Mouse (Mus musculus) erythroblast, embryonic 14.5 days (primary cell): ENCODE measurements around the gene Txnip. TPM values are rescaled to one million over a fixed set of nuclear protein-coding genes. Genes with fewer than 3 reads are reported as not detected.

ENCODE experiments used
- H3K27me3 ChIP-seq: 2 replicates; pipeline ENCODE4 v1.6.1; 2012; ENCODE audit warnings: inconsistent platforms; ENCODE audit not compliant: control insufficient read depth
- H3K36me3 ChIP-seq: 2 replicates; pipeline ENCODE4 v1.6.1; 2012; ENCODE audit warnings: mild to moderate bottlenecking, inconsistent platforms; ENCODE audit not compliant: control insufficient read depth
- H3K4me1 ChIP-seq: 2 replicates; pipeline ENCODE4 v1.6.1; 2012; ENCODE audit warnings: inconsistent platforms; ENCODE audit not compliant: control insufficient read depth
- H3K4me3 ChIP-seq: replicated peaks from 2 replicates; pipeline ENCODE3; 2012; ENCODE audit warnings: moderate library complexity, mild to moderate bottlenecking, inconsistent platforms
- H3K9me3 ChIP-seq: 2 replicates; pipeline ENCODE4 v1.6.1; 2012; ENCODE audit warnings: low read length, inconsistent platforms, mixed read lengths; ENCODE audit not compliant: control insufficient read depth
- GATA1 ChIP-seq: IDR thresholded peaks from 2 replicates; pipeline ENCODE4 v1.6.1; 2012; ENCODE audit warnings: low read length, inconsistent platforms, mixed read lengths
- TAL1 ChIP-seq: IDR thresholded peaks from 3 replicates; pipeline ENCODE4 v1.6.1; 2012; ENCODE audit warnings: low read length, inconsistent platforms, mixed read lengths
- polyA plus RNA-seq: library from polyadenylated mRNA; stranded (reverse); fragments of >175 nt; gene quantifications from 2 replicates; pipeline ENCODE4 v1.2.3, GENCODE M21; 2012

Txnip gene
- polyA plus RNA-seq, 1 experiment = 1.4 TPM

DNA sequence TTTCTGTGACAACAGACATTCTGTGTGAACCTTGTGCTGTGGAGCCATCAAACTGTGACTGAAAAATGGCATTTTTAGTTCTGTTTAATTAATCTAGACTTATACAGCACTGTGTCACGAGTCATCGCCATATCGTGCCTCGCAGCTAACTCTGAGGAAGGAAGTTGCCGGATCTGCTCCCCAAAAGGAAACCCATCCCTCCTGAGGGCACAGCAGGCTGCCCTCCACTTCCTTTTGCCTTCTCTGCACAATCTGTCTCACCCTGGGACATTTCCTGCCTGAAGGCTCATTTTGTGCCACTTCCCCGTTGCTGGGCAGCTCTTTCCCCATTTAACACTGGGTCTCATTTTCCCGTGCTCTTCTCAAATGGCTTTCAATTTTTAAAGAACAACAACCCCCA is 6.9 kb downstream of the Txnip start:
- TF ChIP-seq TAL1 = no peak
- TF ChIP-seq GATA1 = no peak
- Histone ChIP-seq H3K27me3 (no peaks in the 10 kb centered on the region), H3K4me1 (peaks cover 33% of the 10 kb centered on the region), H3K9me3 (no peaks in the 10 kb centered on the region), H3K36me3 (peaks cover 23% of the 10 kb centered on the region), H3K4me3 (peak overlapping the region; percentile 41)

DNA sequence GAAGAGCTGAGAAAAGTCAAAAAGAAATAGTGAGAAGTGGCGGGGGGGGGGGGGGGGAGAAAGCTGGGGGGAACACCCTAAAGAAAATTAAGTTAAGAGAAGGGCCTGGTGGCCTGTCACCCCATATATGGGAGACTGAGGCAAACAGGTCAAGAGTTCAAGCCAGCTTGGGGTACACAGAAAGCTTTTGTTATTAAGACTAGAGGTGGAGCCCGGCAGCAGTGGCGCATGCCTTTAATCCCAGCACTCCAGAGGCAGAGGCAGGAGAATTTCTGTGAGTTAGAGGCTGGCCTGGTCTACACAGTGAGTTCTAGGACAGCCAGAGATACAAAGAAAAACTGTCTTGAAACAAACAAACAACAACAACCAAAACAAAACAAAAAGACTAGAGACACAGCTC is 7.3 kb downstream of the Txnip start:
- no peaks in the 10 kb centered on the region for H3K27me3 ChIP-seq
- no peak overlapping the region for H3K4me3 ChIP-seq
- H3K36me3 ChIP-seq = peaks cover 18% of the 10 kb centered on the region
- H3K9me3 ChIP-seq = no peaks in the 10 kb centered on the region
- H3K4me1 ChIP-seq = peaks cover 28% of the 10 kb centered on the region
- TF ChIP-seq TAL1 (no peak), GATA1 (no peak)

DNA sequence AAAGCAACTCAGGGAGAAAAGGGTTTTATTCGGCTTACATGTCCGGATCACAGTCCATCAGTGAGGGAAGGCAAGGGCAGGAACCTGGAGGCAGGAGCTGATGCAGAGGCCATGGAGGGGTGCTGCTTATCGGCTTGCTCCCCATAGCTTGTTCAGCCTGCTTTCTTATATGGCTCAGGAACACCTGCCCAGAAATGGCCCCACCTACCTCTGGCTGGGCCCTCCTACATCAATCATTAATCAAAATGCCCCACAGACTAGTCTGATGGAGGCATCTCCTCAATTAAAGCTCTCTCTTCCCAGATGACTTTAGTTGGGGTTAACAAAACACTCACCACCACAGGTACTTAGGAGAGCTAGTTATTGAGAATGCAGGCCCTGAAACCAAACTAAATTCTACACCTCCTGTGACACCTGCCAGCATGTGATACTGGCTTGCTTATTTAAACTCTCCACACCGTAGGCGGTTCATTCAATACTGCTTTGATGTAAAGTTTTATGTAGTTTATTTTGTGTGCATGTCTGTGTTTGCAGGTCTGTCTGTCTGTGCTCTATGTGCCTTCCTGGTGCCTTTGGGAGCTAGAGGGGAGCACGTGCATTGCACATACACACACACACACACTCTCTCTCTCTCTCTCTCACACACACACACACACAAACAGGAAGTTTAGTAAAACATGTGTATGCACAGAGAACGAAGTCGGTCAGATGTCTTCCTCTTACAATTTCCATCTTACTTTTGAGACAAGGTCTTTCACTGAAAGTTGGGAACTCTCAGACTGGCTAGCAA is 9.1 kb downstream of the Txnip start:
- H3K4me1 ChIP-seq = peaks cover 14% of the 10 kb centered on the region
- peaks cover 2% of the 10 kb centered on the region for H3K36me3 ChIP-seq
- H3K9me3 ChIP-seq = no peaks in the 10 kb centered on the region
- H3K4me3 ChIP-seq = no peak overlapping the region
- TF ChIP-seq TAL1 = no peak
- TF ChIP-seq GATA1 = no peak
- H3K27me3 ChIP-seq = no peaks in the 10 kb centered on the region

DNA sequence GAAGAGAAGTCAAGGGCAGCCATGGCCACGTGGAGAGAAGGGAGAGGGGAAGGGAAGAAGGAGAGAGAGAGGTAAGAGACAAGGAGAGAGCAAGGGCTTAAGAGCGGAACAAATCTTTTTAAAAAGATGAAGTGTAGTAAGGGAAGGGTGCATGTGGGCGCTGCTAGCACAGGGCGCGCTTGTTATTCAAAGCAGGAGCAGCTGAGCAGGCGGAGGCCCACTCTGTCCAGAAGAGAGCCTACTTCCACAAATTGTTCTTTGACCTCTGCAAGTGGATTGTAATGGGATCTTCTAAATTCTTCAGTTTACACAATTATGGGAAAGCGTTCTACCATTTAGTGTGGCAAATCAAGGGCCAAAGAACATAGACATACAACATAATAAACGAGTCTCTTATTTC is 10.8 kb downstream of the Txnip start:
- Histone ChIP-seq H3K4me1 (peaks cover 14% of the 10 kb centered on the region), H3K9me3 (no peaks in the 10 kb centered on the region), H3K4me3 (no peak overlapping the region), H3K36me3 (no peaks in the 10 kb centered on the region), H3K27me3 (no peaks in the 10 kb centered on the region)
- TF ChIP-seq GATA1 = no peak
- no peak for TF ChIP-seq TAL1

DNA sequence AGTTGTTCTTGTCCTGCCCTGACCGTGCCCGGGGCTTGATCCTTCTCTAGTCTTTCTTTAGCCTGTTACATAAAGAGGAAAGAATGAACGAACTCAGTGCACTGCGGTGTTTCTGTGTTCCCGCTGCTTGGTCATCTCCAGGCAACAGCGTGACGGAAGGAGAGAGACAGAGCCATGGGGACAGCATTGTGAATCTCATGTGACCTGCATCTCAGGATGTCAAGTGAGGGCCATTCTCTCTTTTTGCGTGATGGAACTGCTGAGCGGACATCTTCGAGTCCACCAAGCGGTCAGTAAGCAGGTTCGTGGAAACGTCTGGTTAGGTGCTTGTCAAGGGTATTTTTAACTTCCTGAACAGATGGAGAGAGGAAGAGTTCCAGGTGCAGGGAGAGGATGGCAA is 11.7 kb downstream of the Txnip start:
- no peaks in the 10 kb centered on the region for H3K36me3 ChIP-seq
- peaks cover 7% of the 10 kb centered on the region for H3K4me1 ChIP-seq
- no peak for TF ChIP-seq TAL1
- TF ChIP-seq GATA1 = no peak
- no peak overlapping the region for H3K4me3 ChIP-seq
- no peaks in the 10 kb centered on the region for H3K9me3 ChIP-seq
- H3K27me3 ChIP-seq = peaks cover 3% of the 10 kb centered on the region; the same call in 1 of the 2 replicates

DNA sequence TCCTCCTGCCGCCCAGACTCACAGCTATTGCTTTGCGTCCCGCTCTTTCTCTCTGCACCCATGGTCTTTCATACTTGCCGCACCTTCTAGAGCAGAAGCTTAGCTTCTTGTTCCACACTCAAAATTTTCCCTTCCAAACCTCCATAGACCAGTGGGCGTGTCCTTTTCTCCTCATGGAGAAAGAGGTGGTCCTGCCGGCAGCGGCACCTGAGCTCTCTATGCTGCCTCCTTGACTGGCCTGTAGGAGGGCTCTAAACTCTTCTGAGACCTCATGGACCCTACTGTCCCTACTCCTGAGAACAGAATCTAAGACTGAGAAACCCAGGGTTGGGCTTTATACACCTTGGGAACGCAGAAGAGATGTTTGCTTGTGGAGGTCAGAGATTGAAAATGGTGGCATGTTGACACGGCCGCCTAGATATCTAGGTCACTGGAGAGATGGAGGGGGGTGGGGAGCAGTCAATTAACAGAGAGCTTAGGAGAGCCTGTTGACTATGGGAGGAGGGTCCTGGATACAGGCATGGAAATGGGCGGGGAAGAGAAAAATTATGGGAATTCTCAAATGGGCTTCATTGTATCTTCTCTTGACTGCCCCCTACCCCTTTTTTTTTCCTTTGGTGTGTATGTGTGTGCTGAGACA is 12.3 kb downstream of the Txnip start:
- Histone ChIP-seq H3K36me3 (no peaks in the 10 kb centered on the region), H3K27me3 (peaks cover 3% of the 10 kb centered on the region; the same call in 1 of the 2 replicates), H3K4me1 (peaks cover 3% of the 10 kb centered on the region), H3K9me3 (no peaks in the 10 kb centered on the region), H3K4me3 (no peak overlapping the region)
- no peak for TF ChIP-seq GATA1
- TF ChIP-seq TAL1 = no peak

DNA sequence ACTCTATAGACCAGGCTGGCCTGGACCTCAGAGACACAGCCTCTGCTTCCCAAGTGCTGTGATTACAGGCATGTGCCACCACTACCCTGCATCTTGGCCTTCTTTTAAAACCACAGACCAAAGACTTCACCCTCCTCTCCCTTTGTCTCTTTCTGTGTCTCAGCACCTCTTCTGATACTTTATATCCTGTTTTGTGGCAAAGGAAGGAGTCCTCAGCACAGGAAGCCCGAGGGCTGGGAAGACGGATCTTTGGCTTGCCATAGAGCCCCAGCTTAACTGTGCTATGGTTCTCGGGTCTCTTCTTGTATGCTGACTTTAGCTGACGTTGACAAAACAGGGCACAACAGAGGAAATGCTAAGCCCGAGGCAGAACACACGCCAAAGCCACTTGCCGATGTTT is 12.9 kb downstream of the Txnip start:
- no peak overlapping the region for H3K4me3 ChIP-seq
- no peaks in the 10 kb centered on the region for H3K36me3 ChIP-seq
- peaks cover 4% of the 10 kb centered on the region for H3K4me1 ChIP-seq
- H3K9me3 ChIP-seq = no peaks in the 10 kb centered on the region
- peaks cover 3% of the 10 kb centered on the region; the same call in 1 of the 2 replicates for H3K27me3 ChIP-seq
- TF ChIP-seq TAL1 = no peak
- no peak for TF ChIP-seq GATA1

DNA sequence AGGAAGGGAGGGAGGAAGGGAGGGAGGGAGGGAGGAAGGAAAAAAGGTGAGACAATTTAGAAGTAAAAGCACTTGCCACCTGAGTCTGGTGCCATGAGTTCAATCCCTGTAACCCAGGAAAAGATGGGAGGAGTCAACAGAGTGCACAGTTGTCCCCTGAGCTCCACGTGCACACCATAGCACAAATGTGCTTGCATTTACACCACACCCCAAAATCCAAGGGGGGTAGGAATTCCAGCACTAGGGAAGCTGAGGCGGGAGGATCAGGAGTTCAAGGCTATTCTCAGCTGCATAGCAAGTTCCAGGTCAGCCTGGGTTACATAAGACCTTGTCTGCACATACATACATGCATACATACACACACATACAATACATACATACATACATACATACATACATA is 13.6 kb downstream of the Txnip start:
- no peak overlapping the region for H3K4me3 ChIP-seq
- peaks cover 11% of the 10 kb centered on the region for H3K4me1 ChIP-seq
- H3K27me3 ChIP-seq = peaks cover 3% of the 10 kb centered on the region; the same call in 1 of the 2 replicates
- H3K36me3 ChIP-seq = no peaks in the 10 kb centered on the region
- no peak for TF ChIP-seq GATA1
- TF ChIP-seq TAL1 = no peak
- no peaks in the 10 kb centered on the region for H3K9me3 ChIP-seq

DNA sequence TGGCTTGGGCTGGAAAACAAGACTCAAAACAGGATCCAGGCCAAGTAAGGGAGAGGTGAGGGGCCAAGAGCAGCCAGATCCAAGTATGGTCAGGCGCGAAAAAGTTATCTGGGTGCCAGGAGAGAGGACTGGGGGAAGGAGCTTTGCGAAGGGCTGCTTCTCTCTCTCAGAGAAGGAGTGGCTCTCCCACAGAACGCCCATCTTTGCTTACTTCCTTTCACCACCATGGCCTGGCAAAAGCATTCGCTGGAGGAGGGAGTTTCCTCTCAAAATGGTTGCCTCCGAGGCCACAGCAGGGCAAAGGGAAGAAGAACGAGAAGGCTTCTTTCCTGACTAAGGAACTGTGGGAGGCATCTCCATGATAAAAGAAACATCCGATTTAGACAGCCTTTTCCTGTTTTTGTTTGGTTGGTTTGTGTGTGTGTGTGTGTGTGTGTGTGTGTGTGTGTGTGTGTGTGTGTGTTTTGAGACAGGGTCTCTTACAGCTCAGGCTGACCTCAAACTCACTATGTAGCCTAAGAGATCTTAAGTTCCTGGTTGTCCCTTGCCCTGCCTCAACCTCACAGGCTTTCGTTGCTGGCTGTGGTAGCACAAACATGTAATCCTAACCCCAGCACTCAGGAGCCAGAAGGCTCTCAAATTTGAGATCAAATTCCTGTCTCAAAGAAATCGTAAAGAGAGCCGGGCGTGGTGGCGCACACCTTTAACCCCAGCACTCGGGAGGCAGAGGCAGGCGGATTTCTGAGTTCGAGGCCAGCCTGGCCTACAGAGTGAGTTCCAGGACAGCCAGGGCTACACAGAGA is 14.3 kb downstream of the Txnip start:
- no peaks in the 10 kb centered on the region for H3K36me3 ChIP-seq
- peaks cover 3% of the 10 kb centered on the region; the same call in 1 of the 2 replicates for H3K27me3 ChIP-seq
- TF ChIP-seq TAL1 = no peak
- no peak for TF ChIP-seq GATA1
- peaks cover 17% of the 10 kb centered on the region for H3K4me1 ChIP-seq
- no peak overlapping the region for H3K4me3 ChIP-seq
- H3K9me3 ChIP-seq = no peaks in the 10 kb centered on the region
